Mouse (Mus musculus): ENCODE results near the gene Rgs7bp.
"Not testable (repeated sequence)": the region's sequence is repeated elsewhere in the genome, so short reads cannot be mapped to it uniquely, and the experiment has no call there.

Rgs7bp gene

DNA sequence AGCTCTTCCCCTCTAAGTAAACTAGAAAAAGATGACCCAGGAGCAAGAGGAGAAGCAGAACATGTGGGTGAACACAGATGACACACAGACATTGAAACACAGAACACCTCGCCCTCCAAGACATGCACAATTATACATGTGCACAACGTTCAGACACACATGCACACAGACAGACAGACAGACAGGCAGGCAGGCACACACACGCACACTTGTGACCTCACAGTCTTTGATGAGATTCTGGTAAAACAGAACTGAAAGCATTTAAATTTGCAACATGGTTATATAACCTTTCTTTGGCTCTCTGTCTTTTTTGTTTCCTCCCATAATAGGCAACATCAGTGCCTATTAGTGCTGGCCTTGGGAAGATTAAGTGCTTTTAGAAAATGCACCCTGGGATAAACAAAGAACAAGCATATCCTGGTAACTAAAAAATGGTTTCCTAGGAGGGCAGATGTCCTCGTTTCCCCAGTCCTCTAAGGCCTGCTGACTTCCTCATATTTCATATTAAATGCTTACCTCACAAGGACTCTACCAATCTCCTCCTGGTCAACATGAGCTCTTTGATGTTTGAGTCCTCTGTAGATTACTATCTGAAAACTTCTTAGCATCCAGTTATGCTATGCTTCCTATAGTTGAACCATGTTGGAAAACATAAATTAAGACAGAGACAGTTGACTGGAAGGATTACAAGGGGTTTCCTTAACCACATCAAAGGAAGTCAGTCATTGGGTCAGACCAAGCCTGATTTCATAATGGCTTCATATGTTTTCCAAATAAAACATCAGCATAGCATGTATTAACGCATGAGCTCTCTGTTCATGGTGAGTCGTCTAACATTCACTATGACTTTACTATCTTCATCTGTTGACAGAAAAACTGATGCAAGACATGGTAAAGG is 122.8 kb downstream of the Rgs7bp start:
- no peak for DNase-seq

DNA sequence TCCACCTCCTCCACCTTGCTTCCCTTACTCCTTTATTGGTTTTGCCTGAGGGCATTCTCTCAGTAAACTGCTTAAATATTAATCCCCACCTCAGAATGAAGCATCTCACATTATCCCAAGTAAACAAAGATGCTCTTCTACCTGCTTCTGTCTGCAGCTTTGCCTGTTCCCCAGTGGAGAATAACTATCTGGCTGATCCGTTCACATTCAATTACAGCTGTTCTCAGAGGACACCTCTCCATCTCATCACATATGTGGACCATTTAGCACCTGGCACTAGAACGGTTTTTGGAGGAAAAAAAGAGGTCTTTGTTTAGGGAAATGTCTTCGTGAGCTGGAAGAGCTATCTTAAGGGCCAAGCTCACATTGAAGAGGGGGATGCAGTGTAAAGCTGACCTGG is 123.9 kb downstream of the Rgs7bp start:
- no peak for DNase-seq

DNA sequence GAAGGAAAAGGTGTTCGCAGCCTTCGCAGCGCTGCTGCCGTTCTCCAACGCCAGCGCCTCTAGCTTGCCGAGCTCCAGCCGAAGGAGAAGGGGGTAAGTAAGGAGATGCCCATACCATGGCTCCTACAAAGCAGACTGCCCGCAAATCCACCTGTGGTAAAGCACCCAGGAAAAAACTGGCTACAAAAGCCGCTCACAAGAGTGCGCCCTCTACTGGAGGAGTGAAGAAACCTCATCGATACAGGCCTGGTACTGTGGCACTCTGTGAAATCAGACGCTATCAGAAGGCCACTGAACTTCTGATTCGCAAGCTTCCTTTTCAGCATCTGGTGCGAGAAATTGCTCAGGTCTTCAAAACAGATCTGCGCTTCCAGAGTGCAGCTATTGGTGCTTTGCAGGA is 136.1 kb downstream of the Rgs7bp start:
- DNase-seq = peak; percentile 42

DNA sequence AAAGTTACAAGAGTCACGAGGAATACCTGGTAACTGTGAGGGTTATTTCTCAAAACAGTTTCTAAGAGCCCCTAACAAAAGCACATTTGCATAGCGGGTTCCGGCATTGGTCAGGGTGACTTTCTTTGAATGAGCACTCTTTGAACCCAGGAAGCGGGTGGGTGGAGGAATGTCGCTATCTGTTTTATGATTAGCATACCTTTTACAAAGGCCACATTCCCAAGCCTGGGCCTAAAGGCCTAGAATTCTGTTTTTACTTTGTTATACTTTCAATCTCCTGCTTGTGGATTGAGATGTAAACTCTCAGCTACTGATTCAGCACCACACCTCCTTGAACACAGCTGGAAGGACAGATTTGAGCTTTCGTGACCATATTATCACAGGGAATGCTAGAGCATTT is 138.0 kb downstream of the Rgs7bp start:
- DNase-seq = not testable (repeated sequence)

DNA sequence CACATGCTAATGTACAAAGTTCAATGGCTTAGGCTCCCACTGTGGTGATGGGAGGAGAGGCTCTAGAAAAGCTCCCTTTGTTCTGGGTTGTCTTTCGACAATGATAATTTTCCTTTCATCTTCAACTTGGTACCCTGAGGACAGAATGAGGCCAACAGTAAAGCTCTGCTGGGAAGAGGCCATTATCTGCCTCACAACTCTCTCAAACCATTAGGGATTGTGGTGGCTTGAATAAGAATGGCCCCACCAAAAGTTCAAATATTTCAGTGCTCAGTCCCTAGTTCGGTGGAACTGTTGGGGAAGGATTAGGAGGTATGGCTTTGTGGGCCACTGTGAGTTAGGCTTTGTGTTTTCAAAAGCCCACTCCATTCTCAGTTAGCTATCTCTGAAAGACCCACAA is 138.6 kb downstream of the Rgs7bp start:
- no peak for DNase-seq

DNA sequence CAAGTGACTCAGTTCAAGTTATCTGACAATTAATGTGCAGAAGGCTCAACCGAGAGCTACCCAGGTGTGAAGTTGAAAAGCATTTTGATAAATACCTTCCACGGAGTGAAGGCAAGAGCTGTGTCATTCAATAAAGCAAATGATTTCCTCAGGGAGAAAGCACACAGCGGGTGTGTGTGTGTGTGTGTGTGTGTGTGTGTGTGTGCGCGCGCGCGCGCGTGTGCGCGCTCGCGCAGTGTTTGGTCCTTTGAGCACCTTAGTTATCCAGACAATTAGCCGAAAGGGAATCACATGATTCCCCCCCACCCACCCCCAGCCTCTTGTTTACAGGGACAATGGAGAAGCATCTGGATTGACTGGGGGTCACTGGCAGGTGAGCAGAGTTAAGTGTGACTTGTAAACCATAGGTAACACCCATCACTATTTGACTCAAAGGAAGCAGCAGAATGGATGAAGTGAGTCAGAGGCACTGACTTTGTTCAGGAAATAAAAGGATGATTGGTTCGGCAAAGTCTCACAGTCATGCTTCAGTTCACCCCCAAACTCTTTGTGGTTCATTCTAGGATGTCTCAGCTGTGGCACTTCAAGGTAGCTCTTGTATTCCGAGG is 140.3 kb downstream of the Rgs7bp start:
- no peak for DNase-seq

DNA sequence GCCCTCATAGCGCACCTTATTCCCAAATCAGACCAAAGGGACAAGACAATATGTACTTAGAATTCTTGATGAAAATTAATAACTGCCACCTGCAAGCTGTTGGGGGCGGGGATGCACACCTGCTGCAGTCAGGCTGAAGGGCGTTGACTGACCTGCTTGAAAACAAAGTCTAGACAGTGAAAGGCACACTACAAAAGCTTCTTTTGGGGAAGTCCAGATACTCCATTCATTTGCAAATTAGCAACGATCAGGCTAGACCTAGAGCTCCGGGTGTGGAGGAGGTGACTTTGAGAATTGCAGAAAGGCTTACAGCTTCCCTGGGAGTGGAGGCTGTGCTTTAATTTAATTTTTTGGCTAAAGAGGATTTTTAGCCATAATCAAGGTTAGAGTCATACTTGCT is 143.1 kb downstream of the Rgs7bp start:
- DNase-seq = not testable (repeated sequence)

DNA sequence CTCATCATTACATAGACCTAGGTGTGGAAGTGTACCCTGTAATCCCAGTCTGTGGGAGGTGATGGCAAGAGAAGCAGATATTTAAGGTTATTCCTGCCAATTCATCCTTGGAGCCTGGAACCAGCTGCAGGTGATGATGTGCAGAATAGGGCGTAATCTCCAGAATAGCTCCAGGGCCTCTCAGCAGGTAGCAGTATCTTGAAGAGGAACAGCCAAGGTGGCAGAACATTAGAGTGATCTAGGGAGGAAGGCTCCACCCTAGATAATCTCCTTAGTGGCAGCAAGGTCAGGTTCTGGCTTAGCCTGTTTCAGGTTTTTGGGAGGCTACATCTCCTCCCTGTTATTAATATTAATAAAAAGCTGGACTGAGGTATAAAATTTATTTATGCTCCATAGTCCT is 143.7 kb downstream of the Rgs7bp start:
- DNase-seq = not testable (repeated sequence)

DNA sequence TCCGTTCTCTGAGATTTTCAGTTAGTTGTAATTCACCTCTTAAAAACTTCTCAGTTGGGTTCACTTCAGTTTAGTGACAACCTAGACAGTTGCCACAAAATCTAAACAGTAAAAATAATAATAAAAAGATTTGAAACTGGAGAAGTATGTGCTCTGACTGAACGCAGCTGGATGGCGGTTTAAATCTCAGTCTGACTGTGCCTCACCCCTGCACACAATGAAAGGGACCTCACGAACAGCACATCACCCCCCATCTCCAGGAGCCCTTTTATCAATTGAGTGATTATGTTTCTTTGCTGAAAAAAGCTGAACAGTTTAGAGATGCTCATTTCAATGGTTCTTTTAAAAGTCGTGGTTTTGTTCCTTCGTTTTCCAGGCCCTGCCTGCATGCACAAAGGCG is 146.0 kb downstream of the Rgs7bp start:
- DNase-seq = no peak
